Mouse (Mus musculus): Measurements from ENCODE around the gene Pwwp2a. TPM values are rescaled to one million over a fixed set of nuclear protein-coding genes. Genes with fewer than 3 reads are reported as not detected.

Pwwp2a gene
- 10 to 100 TPM; 23.8 to 34.8 TPM for polyA plus RNA-seq (2017; shearing (Covaris generic))

GRCm38 (mm10) chr11:43681472-43682414 is at the start of gene Pwwp2a:
Gene Pwwp2a, plus strand, starts transcription at chr11:43681998.
- ATAC-seq = peak; percentile 94

GRCm38 (mm10) chr11:43632566-43632965 is 49.2 kb upstream of the Pwwp2a start:
- no peak for ATAC-seq

- ATAC-seq = no peak
Observed at GRCm38 (mm10) chr11:43633165-43633564, 48.6 kb upstream of the Pwwp2a start.

GRCm38 (mm10) chr11:43633658-43634401 is 48.0 kb upstream of the Pwwp2a start:
- ATAC-seq = no peak

- ATAC-seq = no peak
Observed at GRCm38 (mm10) chr11:43636761-43637160, 45.0 kb upstream of the Pwwp2a start.

- no peak for ATAC-seq
Observed at GRCm38 (mm10) chr11:43638486-43638885, 43.3 kb upstream of the Pwwp2a start.

GRCm38 (mm10) chr11:43643180-43643591 is 38.6 kb upstream of the Pwwp2a start:
- ATAC-seq = no peak

GRCm38 (mm10) chr11:43645286-43645685 is 36.5 kb upstream of the Pwwp2a start:
- ATAC-seq = no peak

- ATAC-seq = no peak
Observed at GRCm38 (mm10) chr11:43653051-43653475, 28.7 kb upstream of the Pwwp2a start.

- ATAC-seq = no peak
Observed at GRCm38 (mm10) chr11:43656464-43656863, 25.3 kb upstream of the Pwwp2a start.

- no peak for ATAC-seq
Observed at GRCm38 (mm10) chr11:43658010-43658409, 23.8 kb upstream of the Pwwp2a start.

- no peak for ATAC-seq
Observed at GRCm38 (mm10) chr11:43667038-43667745, 14.6 kb upstream of the Pwwp2a start.

- ATAC-seq = peak; percentile 30
Observed at GRCm38 (mm10) chr11:43682415-43683217, 818 bp downstream of the Pwwp2a start.

- ATAC-seq = no peak
Observed at GRCm38 (mm10) chr11:43688850-43689249, 7.1 kb downstream of the Pwwp2a start.

- ATAC-seq = no peak
Observed at GRCm38 (mm10) chr11:43696623-43697022, 14.8 kb downstream of the Pwwp2a start.

GRCm38 (mm10) chr11:43698621-43699020 is 16.8 kb downstream of the Pwwp2a start:
- no peak for ATAC-seq

GRCm38 (mm10) chr11:43700291-43700690 is 18.5 kb downstream of the Pwwp2a start:
- ATAC-seq = no peak

- ATAC-seq = no peak
Observed at GRCm38 (mm10) chr11:43703552-43703951, 21.8 kb downstream of the Pwwp2a start.

- no peak for ATAC-seq
Observed at GRCm38 (mm10) chr11:43705751-43706150, 24.0 kb downstream of the Pwwp2a start.

- ATAC-seq = no peak
Observed at GRCm38 (mm10) chr11:43708409-43708808, 26.6 kb downstream of the Pwwp2a start.

GRCm38 (mm10) chr11:43712178-43712577 is 30.4 kb downstream of the Pwwp2a start:
- no peak for ATAC-seq

GRCm38 (mm10) chr11:43723411-43723810 is 41.6 kb downstream of the Pwwp2a start:
- ATAC-seq = no peak
